32 mouse cellular contexts compared by ENCODE assay signal in the genomic region with DNA sequence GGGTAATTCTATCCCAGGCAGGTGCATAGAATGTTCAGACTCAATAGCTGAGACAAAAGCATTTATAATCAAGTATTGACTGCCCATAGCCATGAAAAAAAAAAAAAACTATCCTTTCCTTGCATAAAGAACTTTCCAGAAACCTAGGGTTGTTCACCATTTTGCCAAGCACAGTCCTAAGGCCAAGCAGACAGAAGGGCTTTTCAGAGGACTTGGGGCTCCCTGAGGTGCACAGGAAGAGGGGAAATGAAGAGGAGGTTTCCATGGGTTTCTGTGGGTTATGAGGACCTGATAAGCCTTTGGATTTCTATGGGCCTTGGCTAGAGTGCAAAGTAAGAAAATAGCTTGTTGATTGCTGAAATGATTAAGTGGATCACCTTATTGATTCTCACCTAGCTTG.
"Had no signal": no experiment of that assay in that cellular context is flagged by ENCODE, and none has a peak within 500 bp of the region (broad histone marks: within the 10 kb centered on the region; RNA-seq: fewer than 3 reads in every experiment).

No protein-coding gene starts in this region.

- H3K4me3 ChIP-seq: limb, embryonic 10.5 days; limb, embryonic 12.5 days; limb, embryonic 13.5 days; limb, embryonic 15.5 days; liver, embryonic 12.5 days; liver, embryonic 13.5 days; liver, embryonic 15.5 days; lung, embryonic 15.5 days; megakaryocyte, embryonic 14.5 days; midbrain, embryonic 10.5 days; midbrain, embryonic 12.5 days; midbrain, embryonic 13.5 days; midbrain, embryonic 15.5 days; myocyte; neural tube, embryonic 12.5 days had no signal

- DNase-seq: left cerebral cortex, postnatal 4 days; liver; liver, embryonic 13.5 days; liver, postnatal 0 days; lung, adult 18-20 months; lung, adult 2 months; lung, embryonic 14.5 days; lung, postnatal 10 days; lung, postnatal 14 days; lung, postnatal 36 days; lung, postnatal 4 days; midbrain, embryonic 14.5 days had no signal

- H3K27ac ChIP-seq: limb, embryonic 12.5 days; limb, embryonic 13.5 days; limb, embryonic 15.5 days; liver, embryonic 12.5 days; liver, embryonic 13.5 days; liver, embryonic 14.5 days; liver, embryonic 15.5 days; lung, embryonic 15.5 days; macrophage; midbrain, embryonic 10.5 days; midbrain, embryonic 12.5 days; midbrain, embryonic 13.5 days; midbrain, embryonic 15.5 days; neural tube, embryonic 12.5 days had no signal

- H3K4me1 ChIP-seq: limb, embryonic 15.5 days; liver, embryonic 13.5 days; liver, embryonic 15.5 days; midbrain, embryonic 15.5 days had no signal

- H3K36me3 ChIP-seq: limb, embryonic 10.5 days; limb, embryonic 12.5 days; limb, embryonic 13.5 days; limb, embryonic 15.5 days; liver, embryonic 12.5 days; liver, embryonic 13.5 days; liver, embryonic 15.5 days; lung, embryonic 15.5 days; midbrain, embryonic 10.5 days; midbrain, embryonic 12.5 days; midbrain, embryonic 13.5 days; midbrain, embryonic 15.5 days; neural tube, embryonic 12.5 days had no signal

- H3K27me3 ChIP-seq: limb, embryonic 12.5 days; limb, embryonic 15.5 days; liver, embryonic 12.5 days; liver, embryonic 13.5 days; liver, embryonic 15.5 days; lung, embryonic 15.5 days; megakaryocyte, embryonic 14.5 days; midbrain, embryonic 13.5 days; midbrain, embryonic 15.5 days; neural tube, embryonic 12.5 days had no signal

- H3K4me2 ChIP-seq: limb, embryonic 12.5 days; limb, embryonic 13.5 days; limb, embryonic 15.5 days; liver, embryonic 11.5 days; liver, embryonic 12.5 days; liver, embryonic 13.5 days; liver, embryonic 15.5 days; lung, embryonic 14.5 days; lung, embryonic 15.5 days; midbrain, embryonic 11.5 days; midbrain, embryonic 12.5 days; midbrain, embryonic 13.5 days; midbrain, embryonic 15.5 days; neural tube, embryonic 12.5 days had no signal

- H3K9me3 ChIP-seq: limb, embryonic 10.5 days; limb, embryonic 12.5 days; limb, embryonic 13.5 days; limb, embryonic 15.5 days; liver, embryonic 12.5 days; liver, embryonic 13.5 days; liver, embryonic 15.5 days; lung, embryonic 15.5 days; megakaryocyte, embryonic 14.5 days; midbrain, embryonic 10.5 days; midbrain, embryonic 12.5 days; midbrain, embryonic 13.5 days; midbrain, embryonic 15.5 days; neural tube, embryonic 12.5 days had no signal

- H3K9ac ChIP-seq: limb, embryonic 12.5 days; limb, embryonic 13.5 days; limb, embryonic 15.5 days; liver, embryonic 12.5 days; liver, embryonic 13.5 days; liver, embryonic 14.5 days; liver, embryonic 15.5 days; liver, postnatal 0 days; lung, embryonic 14.5 days; lung, embryonic 15.5 days; midbrain, embryonic 12.5 days; midbrain, embryonic 13.5 days; midbrain, embryonic 15.5 days; neural tube, embryonic 12.5 days had no signal

- ATAC-seq: liver, embryonic 12.5 days; liver, postnatal 0 days; lung, postnatal 0 days; midbrain, embryonic 13.5 days; midbrain, embryonic 15.5 days; midbrain, embryonic 16.5 days had no signal
